Mouse (Mus musculus) hindbrain, embryonic 13.5 days (tissue): ENCODE measurements around the gene Slc7a15. TPM values are rescaled to one million over a fixed set of nuclear protein-coding genes. Genes with fewer than 3 reads are reported as not detected.

Experiments used
- ATAC-seq: fragments of 200-750 bp; cut with Nextera tagmentation; 2 replicates; pipeline ENCODE4 v1.8.0; 2017; ENCODE audit warnings: moderate TSS enrichment; ENCODE audit not compliant: low FRiP score
- H3K27ac ChIP-seq: fragments of 300-500 bp; sonication (generic); 2 replicates; pipeline ENCODE4 v1.5.1; 2015; ENCODE audit warnings: inconsistent platforms, mild to moderate bottlenecking, moderate library complexity
- H3K27me3 ChIP-seq: fragments of 300-500 bp; sonication (generic); 2 replicates; pipeline ENCODE4 v1.6.1; 2015; ENCODE audit warnings: mild to moderate bottlenecking, inconsistent platforms
- H3K36me3 ChIP-seq: fragments of 300-500 bp; sonication (generic); 2 replicates; pipeline ENCODE4 v1.6.1; 2015; ENCODE audit warnings: mild to moderate bottlenecking, inconsistent platforms
- H3K4me1 ChIP-seq: fragments of 300-500 bp; sonication (generic); replicated peaks from 2 replicates; pipeline ENCODE4 v1.6.1; 2015; ENCODE audit warnings: inconsistent platforms
- H3K4me2 ChIP-seq: fragments of 300-500 bp; sonication (generic); 2 replicates; pipeline ENCODE4 v1.6.1; 2015; ENCODE audit warnings: inconsistent platforms, mild to moderate bottlenecking, moderate library complexity
- H3K4me3 ChIP-seq: fragments of 300-500 bp; sonication (generic); 2 replicates; pipeline ENCODE4 v1.5.1; 2015; ENCODE audit warnings: mild to moderate bottlenecking, inconsistent platforms
- H3K9ac ChIP-seq: fragments of 300-500 bp; sonication (generic); 2 replicates; pipeline ENCODE4 v1.6.1; 2015; ENCODE audit warnings: mild to moderate bottlenecking, inconsistent platforms
- H3K9me3 ChIP-seq: fragments of 300-500 bp; sonication (generic); 2 replicates; pipeline ENCODE4 v1.6.1; 2016; ENCODE audit warnings: inconsistent platforms
- WGBS: fragments of 180-500 bp; shearing (Covaris S2); methylation state at CpG from one replicate; pipeline ENCODE4 v1.1.7; 2015; 5-methylcytosine and 5-hydroxymethylcytosine counted together
- polyA plus RNA-seq: library from polyadenylated mRNA; unstranded; fragments of >200 nt; fragmentation: Nextera tagmentation; extraction: Ambion mirVana; gene quantifications from 2 replicates; pipeline ENCODE4 v1.2.1, GENCODE M21; 2015

Gene Slc7a15
- polyA plus RNA-seq, 1 experiment from 2014 or later: not detected

GRCm38 (mm10) chr12:8499871-8500596 lies 98.8 kb downstream of the Slc7a15 start, which contains the start of gene Rhob:
Rhob (minus strand) TSS chr12:8500009.
- no peaks in the 10 kb centered on the region for H3K27me3 ChIP-seq
- no peaks in the 10 kb centered on the region for H3K36me3 ChIP-seq
- H3K4me1 ChIP-seq: peaks cover 35% of the 10 kb centered on the region
- H3K4me3 ChIP-seq: peak within 1 kb of the TSS; percentile 81
- WGBS: under 1% methylated on average over 56 of the region's 56 CpGs
- ATAC-seq: peak; percentile 97
- no peaks in the 10 kb centered on the region for H3K9me3 ChIP-seq
- H3K27ac ChIP-seq: peak within 1 kb of the TSS; percentile 100
- H3K4me2 ChIP-seq: peak within 1 kb of the TSS; percentile 91
- H3K9ac ChIP-seq: peak within 1 kb of the TSS; percentile 98

DNA sequence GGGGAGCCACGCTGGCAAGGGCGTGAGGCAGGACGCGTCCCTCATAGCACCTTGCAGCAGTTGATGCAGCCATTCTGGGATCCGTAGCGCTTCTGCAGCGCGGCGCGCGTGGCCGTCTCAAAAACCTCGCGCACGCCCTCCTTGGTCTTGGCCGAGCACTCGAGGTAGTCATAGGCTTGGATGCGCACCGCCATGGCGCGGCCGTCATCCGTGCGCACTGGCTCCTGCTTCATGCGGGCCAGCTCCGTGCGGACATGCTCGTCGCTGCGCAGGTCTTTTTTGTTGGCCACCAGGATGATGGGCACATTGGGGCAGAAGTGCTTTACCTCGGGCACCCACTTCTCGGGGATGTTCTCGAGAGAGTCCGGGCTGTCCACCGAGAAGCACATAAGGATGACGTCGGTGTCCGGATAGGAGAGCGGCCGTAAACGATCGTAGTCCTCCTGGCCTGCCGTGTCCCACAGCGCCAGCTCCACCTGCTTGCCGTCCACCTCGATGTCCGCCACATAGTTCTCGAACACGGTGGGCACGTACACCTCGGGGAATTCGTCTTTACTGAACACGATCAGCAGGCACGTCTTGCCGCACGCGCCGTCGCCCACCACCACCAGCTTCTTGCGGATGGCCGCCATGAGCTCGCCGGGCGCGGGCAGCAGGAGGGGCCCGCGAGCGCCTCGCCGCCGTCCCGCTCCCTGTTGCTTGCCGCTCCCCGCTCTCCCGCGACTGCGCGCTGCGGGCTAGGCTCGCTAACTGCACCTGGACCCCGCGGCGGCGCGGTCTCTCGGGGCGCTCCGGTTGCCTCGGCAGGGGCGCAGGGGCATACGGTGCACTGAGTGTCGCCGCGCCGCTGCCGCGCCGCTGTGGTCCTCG lies 99.6 kb downstream of the Slc7a15 start:
- Histone ChIP-seq H3K27ac (peak overlapping the region; percentile 100), H3K27me3 (no peaks in the 10 kb centered on the region), H3K4me2 (peak overlapping the region; percentile 91), H3K36me3 (no peaks in the 10 kb centered on the region), H3K4me1 (peaks cover 35% of the 10 kb centered on the region), H3K9me3 (no peaks in the 10 kb centered on the region), H3K9ac (peak overlapping the region; percentile 98), H3K4me3 (peak overlapping the region; percentile 81)
- peak; percentile 68 for ATAC-seq
- WGBS: under 1% methylated on average over 92 of the region's 99 CpGs

DNA sequence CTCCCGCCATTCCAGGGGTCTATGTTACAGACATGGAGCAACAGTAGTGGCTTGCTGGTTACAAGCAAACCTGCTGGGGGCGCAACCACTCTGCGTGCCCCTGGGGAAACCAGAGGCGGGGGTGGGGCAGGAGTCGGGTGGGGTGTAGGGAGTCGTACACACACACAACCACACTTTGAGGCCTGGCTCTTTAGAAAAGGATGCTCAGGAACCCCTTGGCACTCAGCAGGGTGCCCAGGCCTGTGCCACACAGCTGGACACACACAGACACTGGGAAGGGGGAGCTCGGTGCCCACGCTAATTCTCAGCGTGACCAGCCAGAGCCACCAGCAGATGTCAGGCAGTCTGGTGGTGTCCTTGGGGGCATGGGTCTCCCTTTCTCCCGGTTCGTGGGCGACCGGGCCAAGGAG lies 100.3 kb downstream of the Slc7a15 start:
- ATAC-seq: peak; percentile 2
- H3K4me2 ChIP-seq: peak overlapping the region; percentile 91
- WGBS: under 1% methylated on average over 12 of the region's 13 CpGs

DNA sequence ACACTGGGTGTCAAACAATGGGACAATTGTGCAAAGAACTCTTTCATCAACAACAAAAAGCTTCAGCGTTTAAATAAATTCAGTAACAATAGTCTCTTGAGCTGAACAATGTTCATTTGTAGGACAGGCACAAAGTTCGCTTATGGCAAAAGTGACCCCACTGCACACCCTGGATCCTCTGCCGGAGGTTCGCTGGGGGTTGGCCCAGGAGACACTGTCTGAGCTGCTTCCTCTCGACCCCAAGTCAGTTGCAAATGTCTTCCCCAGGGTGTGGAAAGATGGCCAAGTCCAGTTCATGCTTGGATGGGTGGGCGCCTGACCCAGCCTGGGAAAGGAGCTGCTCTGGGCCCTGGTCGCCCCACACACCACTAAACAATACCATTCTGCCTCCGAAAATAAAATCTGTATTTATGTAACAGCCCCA lies 100.7 kb downstream of the Slc7a15 start:
- peaks cover 35% of the 10 kb centered on the region for H3K4me1 ChIP-seq
- H3K9ac ChIP-seq: peak overlapping the region; percentile 98
- WGBS: 2% methylated on average over 8 of the region's 8 CpGs
- peak overlapping the region; percentile 100 for H3K27ac ChIP-seq
- H3K9me3 ChIP-seq: no peaks in the 10 kb centered on the region
- H3K4me3 ChIP-seq: peak overlapping the region; percentile 81
- H3K4me2 ChIP-seq: peak overlapping the region; percentile 91
- ATAC-seq: no peak
- H3K36me3 ChIP-seq: no peaks in the 10 kb centered on the region
- H3K27me3 ChIP-seq: no peaks in the 10 kb centered on the region

More for the DNA sequence above, 100.3 kb downstream of the Slc7a15 start:
- no peaks in the 10 kb centered on the region for H3K9me3 ChIP-seq
- H3K9ac ChIP-seq: peak overlapping the region; percentile 98
- no peaks in the 10 kb centered on the region for H3K36me3 ChIP-seq
- peaks cover 35% of the 10 kb centered on the region for H3K4me1 ChIP-seq
- H3K27ac ChIP-seq: peak overlapping the region; percentile 100
- H3K4me3 ChIP-seq: peak overlapping the region; percentile 81
- H3K27me3 ChIP-seq: no peaks in the 10 kb centered on the region

- Histone ChIP-seq H3K9ac (peak overlapping the region; percentile 98), H3K4me1 (peaks cover 35% of the 10 kb centered on the region), H3K4me3 (peak overlapping the region; percentile 81), H3K9me3 (no peaks in the 10 kb centered on the region), H3K36me3 (no peaks in the 10 kb centered on the region), H3K27me3 (no peaks in the 10 kb centered on the region), H3K4me2 (peak overlapping the region; percentile 91), H3K27ac (0 out of 2 replicates have a peak overlapping the region, but pooled peaks have one; percentile 56)
- no peak for ATAC-seq
- WGBS: 23% methylated on average over 2 of the region's 2 CpGs
Measured at GRCm38 (mm10) chr12:8497314-8497706, 101.6 kb downstream of the Slc7a15 start.

DNA sequence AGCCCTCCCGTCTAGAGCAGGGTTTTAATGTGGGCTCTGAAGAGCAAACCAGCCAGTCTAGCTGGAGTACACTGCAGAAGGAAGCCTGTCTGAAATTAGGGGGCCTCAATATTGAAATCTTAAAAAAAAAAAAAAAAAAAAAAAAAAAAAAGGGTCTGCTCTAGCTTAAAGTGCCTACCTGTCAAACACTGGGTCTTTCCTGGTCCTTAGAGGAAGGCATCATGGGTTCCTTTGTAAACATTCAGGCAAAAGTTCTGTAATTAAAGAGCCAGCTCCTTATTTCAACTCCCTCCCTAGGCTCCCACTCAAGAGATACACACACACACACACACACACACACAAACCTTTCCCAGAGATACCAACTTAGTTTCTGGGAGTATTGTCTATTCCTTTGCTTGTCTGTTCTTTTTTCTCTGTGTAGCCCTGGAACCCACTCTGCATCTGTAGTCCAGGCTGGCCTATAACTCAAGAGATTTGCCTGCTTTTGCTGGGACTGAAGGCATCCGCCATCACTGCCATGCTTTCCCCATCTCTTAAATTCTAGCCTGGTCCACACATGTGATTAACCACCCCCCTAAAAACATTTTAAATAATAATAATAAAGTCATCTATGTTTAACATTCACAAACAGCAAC lies 102.1 kb downstream of the Slc7a15 start:
- H3K27ac ChIP-seq: peak overlapping the region; percentile 56
- ATAC-seq: no peak
- H3K4me1 ChIP-seq: peaks cover 35% of the 10 kb centered on the region
- peak overlapping the region; percentile 98; the same call in 1 of the 2 replicates for H3K9ac ChIP-seq
- H3K36me3 ChIP-seq: no peaks in the 10 kb centered on the region
- H3K4me2 ChIP-seq: peak overlapping the region; percentile 91
- H3K27me3 ChIP-seq: no peaks in the 10 kb centered on the region
- 40% methylated on average over 2 of the region's 2 CpGs for WGBS
- H3K9me3 ChIP-seq: no peaks in the 10 kb centered on the region
- peak overlapping the region; percentile 81 for H3K4me3 ChIP-seq

GRCm38 (mm10) chr12:8495881-8496678 lies 102.8 kb downstream of the Slc7a15 start:
- no peaks in the 10 kb centered on the region for H3K36me3 ChIP-seq
- no peak for ATAC-seq
- H3K4me1 ChIP-seq: peaks cover 30% of the 10 kb centered on the region
- peak overlapping the region; percentile 56 for H3K27ac ChIP-seq
- WGBS: 30% methylated on average over 15 of the region's 15 CpGs
- peak overlapping the region; percentile 91 for H3K4me2 ChIP-seq
- peak overlapping the region; percentile 81 for H3K4me3 ChIP-seq
- peak overlapping the region; percentile 3; the same call in 1 of the 2 replicates for H3K9ac ChIP-seq
- H3K27me3 ChIP-seq: no peaks in the 10 kb centered on the region
- no peaks in the 10 kb centered on the region for H3K9me3 ChIP-seq

DNA sequence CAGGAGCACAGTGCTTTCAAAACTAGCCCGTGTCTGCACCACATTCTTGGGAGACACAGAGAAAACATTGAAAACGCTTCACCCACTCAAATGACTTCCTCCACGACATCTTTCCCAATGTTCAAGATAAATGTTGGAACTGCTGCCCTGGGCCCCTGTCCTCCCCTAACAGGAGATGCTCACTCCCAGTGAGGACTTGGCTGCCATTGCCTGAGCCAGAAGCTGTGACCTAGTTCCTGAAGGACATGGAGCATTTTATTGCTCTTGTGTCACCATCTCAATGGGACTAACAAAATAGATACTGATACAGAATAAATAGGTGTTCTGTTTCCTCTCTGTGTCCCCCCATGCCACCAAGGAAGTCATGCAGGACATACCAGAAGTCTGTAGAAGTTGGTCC lies 104.2 kb downstream of the Slc7a15 start:
- WGBS: 89% methylated on average over 3 of the region's 3 CpGs
- no peak for ATAC-seq
- Histone ChIP-seq H3K36me3 (no peaks in the 10 kb centered on the region), H3K4me2 (no peak overlapping the region), H3K9ac (no peak overlapping the region), H3K27ac (no peak overlapping the region), H3K9me3 (no peaks in the 10 kb centered on the region), H3K27me3 (no peaks in the 10 kb centered on the region), H3K4me1 (peaks cover 22% of the 10 kb centered on the region), H3K4me3 (no peak overlapping the region)

DNA sequence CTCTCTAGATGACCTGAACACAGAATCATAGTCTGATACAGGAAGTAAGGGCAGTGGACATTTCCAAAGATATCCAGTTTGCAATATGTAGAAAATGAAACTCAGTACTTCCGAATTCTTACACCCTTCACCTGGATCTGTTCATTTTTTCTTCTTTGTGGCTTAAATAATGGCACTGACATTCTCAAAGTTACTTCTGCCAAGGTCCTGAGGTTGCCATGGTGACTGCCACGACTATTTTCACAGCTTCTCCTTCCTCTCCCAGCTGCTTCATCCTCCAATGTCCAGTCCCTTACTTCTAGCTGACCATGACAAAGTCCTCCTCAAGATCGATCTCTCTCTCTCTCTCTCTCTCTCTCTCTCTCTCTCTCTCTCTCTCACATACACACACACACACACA lies 105.5 kb downstream of the Slc7a15 start:
- ATAC-seq: no peak
- no peak overlapping the region for H3K27ac ChIP-seq
- H3K4me3 ChIP-seq: no peak overlapping the region
- H3K36me3 ChIP-seq: no peaks in the 10 kb centered on the region
- peaks cover 28% of the 10 kb centered on the region for H3K4me1 ChIP-seq
- 61% methylated on average over 3 of the region's 3 CpGs for WGBS
- H3K27me3 ChIP-seq: no peaks in the 10 kb centered on the region
- no peak overlapping the region for H3K4me2 ChIP-seq
- H3K9ac ChIP-seq: no peak overlapping the region
- no peaks in the 10 kb centered on the region for H3K9me3 ChIP-seq

DNA sequence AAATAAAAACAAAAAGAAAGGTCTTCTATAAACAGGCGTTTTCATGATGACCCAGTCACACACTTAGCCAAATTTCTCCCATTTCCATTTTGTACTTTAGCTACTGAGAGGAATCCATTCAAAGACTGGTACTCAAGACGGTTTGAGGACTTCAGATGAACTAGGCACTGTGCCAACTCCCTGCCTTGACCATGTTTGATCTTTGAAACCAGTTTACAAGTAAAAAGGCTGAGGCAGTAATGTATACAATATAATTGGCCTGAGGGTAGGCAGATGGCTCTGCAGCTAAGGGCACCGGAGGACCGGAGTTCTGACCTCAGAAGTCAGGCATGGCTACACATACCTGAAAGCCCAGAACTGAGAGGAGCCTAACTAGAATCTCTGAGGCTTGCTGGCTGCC lies 109.8 kb downstream of the Slc7a15 start:
- H3K9ac ChIP-seq: no peak overlapping the region
- no peak overlapping the region for H3K4me3 ChIP-seq
- no peak for ATAC-seq
- peaks cover 9% of the 10 kb centered on the region for H3K4me1 ChIP-seq
- no peaks in the 10 kb centered on the region for H3K27me3 ChIP-seq
- no peak overlapping the region for H3K4me2 ChIP-seq
- H3K27ac ChIP-seq: no peak overlapping the region
- WGBS: 44% methylated on average over 4 of the region's 4 CpGs
- H3K36me3 ChIP-seq: no peaks in the 10 kb centered on the region
- no peaks in the 10 kb centered on the region for H3K9me3 ChIP-seq

DNA sequence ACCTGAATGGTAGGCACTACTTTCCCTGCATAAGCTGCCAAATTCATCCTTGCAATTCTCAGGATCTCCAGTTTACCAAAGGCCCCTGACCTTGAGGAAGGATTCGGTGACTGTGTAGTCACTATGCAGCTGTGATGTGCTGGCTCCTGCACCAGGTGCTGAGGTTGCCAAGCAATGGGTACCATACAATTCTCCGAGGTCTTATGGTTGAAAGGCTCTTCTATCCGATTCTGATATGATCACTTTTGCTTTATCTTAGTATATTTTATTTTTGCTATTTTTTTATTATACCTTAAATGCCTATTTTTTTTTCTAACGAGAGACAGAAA lies 110.2 kb downstream of the Slc7a15 start:
- 88% methylated on average over 4 of the region's 4 CpGs for WGBS
- Histone ChIP-seq H3K36me3 (no peaks in the 10 kb centered on the region), H3K27me3 (no peaks in the 10 kb centered on the region), H3K9ac (no peak overlapping the region), H3K9me3 (no peaks in the 10 kb centered on the region), H3K27ac (no peak overlapping the region), H3K4me1 (peaks cover 9% of the 10 kb centered on the region), H3K4me3 (no peak overlapping the region), H3K4me2 (no peak overlapping the region)
- ATAC-seq: no peak
